22 mouse cellular contexts compared by ENCODE assay signal in the genomic region with DNA sequence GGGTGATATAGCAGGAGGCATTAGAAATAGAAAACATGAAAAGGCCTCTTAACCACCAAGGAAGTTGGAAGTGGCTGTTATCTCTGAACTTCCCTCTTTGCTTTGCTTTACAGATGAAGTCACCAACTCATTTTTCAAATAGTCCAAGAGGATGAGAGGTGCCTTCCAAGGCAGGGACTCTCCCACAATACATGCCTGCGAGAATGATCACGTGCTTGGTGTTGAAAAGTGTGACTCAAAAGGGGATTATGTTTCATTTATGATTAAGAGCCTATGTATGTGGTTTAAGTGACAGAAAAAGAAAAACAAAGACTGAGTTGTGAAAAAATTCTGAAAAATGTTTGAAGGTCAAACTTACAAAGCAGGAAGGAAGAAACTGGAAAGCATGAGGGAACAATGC.
DNase-seq lines count a peak whose midpoint lies in the region; ATAC-seq and TF ChIP-seq lines count a peak whose summit lies in the region.
"Had no signal": no experiment of that assay in that cellular context is flagged by ENCODE, and none has a peak within 500 bp of the region (broad histone marks: within the 10 kb centered on the region; RNA-seq: fewer than 3 reads in every experiment).

No protein-coding gene starts in this region.

- no peak overlapping the region for H3K4me2 ChIP-seq in lung, postnatal 0 days (replicated peaks; ENCODE audit: low read depth, low read length)
- H3K4me2 ChIP-seq: embryonic facial prominence, embryonic 13.5 days; heart, embryonic 11.5 days; heart, embryonic 15.5 days; hindbrain, embryonic 13.5 days; intestine, embryonic 15.5 days had no signal

- 15% methylated on average over 2 of the region's 2 CpGs for WGBS in lung, postnatal 0 days

- H3K4me3 ChIP-seq in lung, postnatal 0 days (ENCODE audit: low read depth, low read length), result no peak overlapping the region
- H3K4me3 ChIP-seq in embryonic fibroblast, embryonic 13.5 days (ENCODE audit: insufficient read depth, low read length), result no peak overlapping the region
- no peak overlapping the region for H3K4me3 ChIP-seq in layer of hippocampus, adult 2 months
- H3K4me3 ChIP-seq: embryonic facial prominence, embryonic 13.5 days; erythroblast, embryonic 14.5 days; heart, adult 2 months; heart, embryonic 15.5 days; hindbrain, embryonic 13.5 days; intestine, embryonic 15.5 days had no signal

- no peaks in the 10 kb centered on the region for H3K4me1 ChIP-seq in lung, postnatal 0 days (ENCODE audit: insufficient read depth, low read depth, low read length)
- H3K4me1 ChIP-seq in embryonic fibroblast, embryonic 13.5 days (ENCODE audit: control insufficient read depth, insufficient read depth, low read length), result peaks cover 5% of the 10 kb centered on the region
- H3K4me1 ChIP-seq: embryonic facial prominence, embryonic 13.5 days; hindbrain, embryonic 13.5 days; intestine, embryonic 15.5 days had no signal

- peak; percentile 50 for DNase-seq in lung, postnatal 0 days (ENCODE audit: low spot score)
- DNase-seq in lung, postnatal 14 days, result no peak
- DNase-seq in Muller cell, postnatal 12 days (ENCODE audit: inconsistent ontology term), result peak; percentile 59
- no peak for DNase-seq in frontal cortex, postnatal 25 days (ENCODE audit: low spot score in 2 of 2)
- DNase-seq in layer of hippocampus, adult 2 months (ENCODE audit: low spot score in 2 of 2), result no peak
- DNase-seq in kidney, adult 8-10 months, result no peak
- DNase-seq: adrenal gland, postnatal 10 days; B cell, adult 2 months; cerebellum, adult 11-12 months; cerebellum, adult 9-10 months; cerebellum, postnatal 36 days; gastrocnemius, postnatal 14 days; heart, adult 2 months; heart, postnatal 14 days had no signal

- H3K9me3 ChIP-seq in lung, postnatal 0 days (ENCODE audit: low read length), result no peaks in the 10 kb centered on the region
- H3K9me3 ChIP-seq: embryonic facial prominence, embryonic 13.5 days; heart, embryonic 15.5 days; hindbrain, embryonic 13.5 days; intestine, embryonic 15.5 days had no signal

- TF ChIP-seq POLR2A in embryonic fibroblast, embryonic 13.5 days (IDR thresholded peaks at IDR 0.05; ENCODE audit: low read depth, low read length), result no peak

- H3K27me3 ChIP-seq in lung, postnatal 0 days (replicated peaks; ENCODE audit: insufficient read depth, low read length), result no peaks in the 10 kb centered on the region
- H3K27me3 ChIP-seq: embryonic facial prominence, embryonic 13.5 days; heart, embryonic 15.5 days; hindbrain, embryonic 13.5 days; intestine, embryonic 15.5 days had no signal

- no peak overlapping the region for H3K27ac ChIP-seq in lung, postnatal 0 days (ENCODE audit: low read length)
- H3K27ac ChIP-seq in embryonic fibroblast, embryonic 13.5 days (ENCODE audit: insufficient read depth, low read length), result peak overlapping the region; percentile 79
- no peak overlapping the region for H3K27ac ChIP-seq in layer of hippocampus, adult 2 months
- H3K27ac ChIP-seq: embryonic facial prominence, embryonic 13.5 days; heart, adult 2 months; heart, embryonic 15.5 days; hindbrain, embryonic 13.5 days; intestine, embryonic 15.5 days had no signal

- H3K9ac ChIP-seq in lung, postnatal 0 days (replicated peaks; ENCODE audit: low read depth), result no peak overlapping the region
- H3K9ac ChIP-seq: embryonic facial prominence, embryonic 13.5 days; heart, embryonic 15.5 days; hindbrain, embryonic 13.5 days; intestine, embryonic 15.5 days had no signal

- no peak for TF ChIP-seq CTCF in lung, postnatal 0 days (IDR thresholded peaks at IDR 0.05)
- no peak for TF ChIP-seq CTCF in embryonic fibroblast, embryonic 13.5 days (IDR thresholded peaks at IDR 0.05; ENCODE audit: borderline replicate concordance, insufficient read depth, low read length)
- TF ChIP-seq CTCF in layer of hippocampus, adult 2 months (conservative IDR thresholded peaks at IDR 0.05), result no peak

- ATAC-seq in lung, postnatal 0 days, result peak; percentile 57
- ATAC-seq: forebrain, embryonic 16.5 days; intestine, embryonic 15.5 days had no signal

- TF ChIP-seq EP300 in lung, postnatal 0 days (IDR thresholded peaks at IDR 0.05), result no peak

- H3K36me3 ChIP-seq in lung, postnatal 0 days (ENCODE audit: insufficient read depth, low read length), result no peaks in the 10 kb centered on the region
- H3K36me3 ChIP-seq: embryonic facial prominence, embryonic 13.5 days; heart, embryonic 15.5 days; hindbrain, embryonic 13.5 days; intestine, embryonic 15.5 days had no signal

Comparison
In these comparisons a context has a peak if more than half of its experiments do, and no peak if none do; other contexts are left out.
1. DNase-seq: peak in lung, postnatal 0 days (single experiment) and Muller cell, postnatal 12 days (single experiment); none in lung, postnatal 14 days (single experiment), frontal cortex, postnatal 25 days (0 of 2), layer of hippocampus, adult 2 months (0 of 2) and kidney, adult 8-10 months (0 of 2).